Mouse (Mus musculus) MEL (cell line): ENCODE measurements around the gene Rcan2.

Experiments used
- CTCF ChIP-seq, 3 experiments: IDR thresholded peaks in 2 of 3; conservative IDR thresholded peaks in 1 of 3; 2 replicates each; pipeline ENCODE4 v1.5.1; 2011 to 2012; ENCODE audit warnings: low read length in 3 of 3, low read depth in 2 of 3, mild to moderate bottlenecking in 2 of 3, improper control_type of control experiment in 1 of 3, inconsistent platforms in 1 of 3, mixed read lengths in 1 of 3, moderate library complexity in 1 of 3; ENCODE audit not compliant: control insufficient read depth in 1 of 3, insufficient read depth in 1 of 3, poor library complexity in 1 of 3, severe bottlenecking in 1 of 3
- EP300 ChIP-seq, 2 experiments: IDR thresholded peaks; 2 replicates each; pipeline ENCODE4 v1.6.1; 2011; ENCODE audit warnings: improper control_type of control experiment in 2 of 2, low read length in 2 of 2, low read depth in 1 of 2, mild to moderate bottlenecking in 1 of 2
- MAX ChIP-seq: IDR thresholded peaks from 2 replicates; pipeline ENCODE4 v1.6.1; 2011; ENCODE audit warnings: low read length, improper control_type of control experiment
- RAD21 ChIP-seq: IDR thresholded peaks from 2 replicates; pipeline ENCODE4 v1.6.1; 2011; ENCODE audit warnings: mild to moderate bottlenecking, low read depth, low read length, improper control_type of control experiment
- TCF12 ChIP-seq: IDR thresholded peaks from 2 replicates; pipeline ENCODE4 v1.6.1; 2014; ENCODE audit warnings: low read depth, mild to moderate bottlenecking, inconsistent platforms, low read length, improper control_type of control experiment, moderate library complexity
- ZC3H11A ChIP-seq: IDR thresholded peaks from 2 replicates; pipeline ENCODE4 v1.6.1; 2012; ENCODE audit warnings: low read depth, mild to moderate bottlenecking, inconsistent platforms, low read length, improper control_type of control experiment

DNA sequence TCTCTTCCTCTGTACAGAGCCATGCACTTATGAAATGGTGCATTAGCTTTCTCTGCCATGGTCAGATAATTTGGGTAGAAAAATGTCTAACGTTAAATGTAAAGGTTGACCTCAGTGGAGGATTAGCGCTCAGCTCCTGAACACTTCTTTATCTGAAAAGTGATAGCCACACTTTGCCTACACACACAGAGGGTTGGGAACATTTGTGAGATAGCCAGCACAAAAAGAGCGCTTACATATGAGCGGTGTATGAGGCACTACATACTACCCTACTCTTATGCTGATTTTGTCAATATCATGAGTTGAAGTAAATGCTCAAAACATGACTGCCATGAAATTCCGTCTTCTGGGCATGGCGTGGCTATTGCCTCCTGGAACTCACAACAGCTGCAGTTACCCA is 196.9 kb downstream of the Rcan2 start:
- TF ChIP-seq ZC3H11A (no peak), RAD21 (no peak), CTCF (IDR thresholded peaks at IDR 0.05 in 2 of 3, conservative IDR thresholded peaks at IDR 0.05 in 1 of 3; ENCODE audit: control insufficient read depth in 1 of 3, insufficient read depth in 1 of 3, low read depth in 2 of 3, low read length in 3 of 3, poor library complexity in 1 of 3, severe bottlenecking in 1 of 3) (no peak), TCF12 (no peak), MAX (no peak), EP300 (IDR thresholded peaks at IDR 0.05; ENCODE audit: low read depth in 1 of 2, low read length in 2 of 2) (no peak)
